Mouse (Mus musculus) CH12.LX (cell line): ENCODE data around the gene Tmbim7. TPM values are rescaled to one million over a fixed set of nuclear protein-coding genes. Genes with fewer than 3 reads are reported as not detected.
"Not testable (repeated sequence)": the region's sequence is repeated elsewhere in the genome, so short reads cannot be mapped to it uniquely, and the experiment has no call there.

Experiments
- DNase-seq: peaks from one replicate; pipeline ENCODE4 v3.0.0-alpha.2; 2013; ENCODE audit errors: extremely low read depth
- H3K27ac ChIP-seq: 2 replicates; pipeline ENCODE4 v1.5.1; 2012; ENCODE audit warnings: low read depth, mild to moderate bottlenecking, control low read depth, moderate library complexity; ENCODE audit not compliant: insufficient read depth
- H3K27me3 ChIP-seq: replicated peaks from 2 replicates; pipeline ENCODE3; 2012; ENCODE audit warnings: inconsistent platforms
- H3K36me3 ChIP-seq, 2 experiments: replicated peaks in 1 of 2; 2 replicates each; pipeline versions ENCODE3 to v1.6.1; 2012; ENCODE audit warnings: inconsistent platforms in 1 of 2, low read length in 1 of 2, mild to moderate bottlenecking in 1 of 2, mixed read lengths in 1 of 2, moderate library complexity in 1 of 2; ENCODE audit not compliant: control insufficient read depth in 1 of 2, insufficient read depth in 1 of 2
- H3K4me1 ChIP-seq, 2 experiments: 2 replicates each; pipeline ENCODE4 v1.6.1; 2012; ENCODE audit warnings: inconsistent platforms in 1 of 2, moderate library complexity in 1 of 2; ENCODE audit not compliant: insufficient read depth in 2 of 2, control insufficient read depth in 1 of 2
- H3K4me2 ChIP-seq: 2 replicates; pipeline ENCODE4 v1.6.1; 2012; ENCODE audit warnings: low read depth, mild to moderate bottlenecking, control low read depth; ENCODE audit not compliant: poor library complexity, insufficient read depth, severe bottlenecking
- H3K4me3 ChIP-seq, 3 experiments: fragments of 150-350 bp in 1 of 3; sonication (generic) in 1 of 3; replicated peaks in 1 of 3; 2 replicates each; pipeline versions ENCODE3 to v1.5.1; 2011 to 2012; ENCODE audit warnings: low read depth in 2 of 3, low read length in 2 of 3, mild to moderate bottlenecking in 2 of 3, moderate library complexity in 2 of 3, control low read depth in 1 of 3, improper control_type of control experiment in 1 of 3, inconsistent platforms in 1 of 3, mixed read lengths in 1 of 3; ENCODE audit not compliant: poor library complexity in 1 of 3
- H3K79me2 ChIP-seq: replicated peaks from 2 replicates; pipeline ENCODE4 v1.6.1; 2012; ENCODE audit warnings: mild to moderate bottlenecking, moderate library complexity; ENCODE audit not compliant: control insufficient read depth, poor library complexity, insufficient read depth, severe bottlenecking; ENCODE audit errors: extremely low read depth
- H3K9ac ChIP-seq: 2 replicates; pipeline ENCODE4 v1.6.1; 2012; ENCODE audit warnings: low read depth, mild to moderate bottlenecking, control low read depth, moderate library complexity; ENCODE audit not compliant: insufficient read depth
- H3K9me3 ChIP-seq: replicated peaks from 2 replicates; pipeline ENCODE3; 2012; ENCODE audit warnings: low read length, inconsistent platforms, mixed read lengths
- CHD2 ChIP-seq: IDR thresholded peaks from 2 replicates; pipeline ENCODE4 v1.6.1; 2011; ENCODE audit warnings: low read length, improper control_type of control experiment
- CTCF ChIP-seq, 2 experiments: IDR thresholded peaks in 1 of 2; conservative IDR thresholded peaks in 1 of 2; 2 replicates each; pipeline ENCODE4 v1.5.1; 2011 to 2012; ENCODE audit warnings: low read depth in 2 of 2, low read length in 2 of 2, improper control_type of control experiment in 1 of 2, inconsistent platforms in 1 of 2, mild to moderate bottlenecking in 1 of 2, moderate library complexity in 1 of 2
- E2F4 ChIP-seq: IDR thresholded peaks from 2 replicates; pipeline ENCODE4 v1.6.1; 2011; ENCODE audit warnings: low read depth, low read length, improper control_type of control experiment; ENCODE audit not compliant: insufficient replicate concordance
- ELF1 ChIP-seq: IDR thresholded peaks from 2 replicates; pipeline ENCODE4 v1.6.1; 2014; ENCODE audit warnings: low read depth, mild to moderate bottlenecking, inconsistent platforms, low read length, improper control_type of control experiment
- ETS1 ChIP-seq: conservative IDR thresholded peaks from 2 replicates; pipeline ENCODE4 v1.6.1; 2012; ENCODE audit warnings: low read depth, mild to moderate bottlenecking, inconsistent platforms, low read length, improper control_type of control experiment, moderate library complexity
- JUN ChIP-seq: IDR thresholded peaks from 2 replicates; pipeline ENCODE4 v1.6.1; 2011; ENCODE audit warnings: low read depth, mild to moderate bottlenecking, low read length, improper control_type of control experiment, moderate library complexity; ENCODE audit not compliant: insufficient read depth
- JUND ChIP-seq: conservative IDR thresholded peaks from 2 replicates; pipeline ENCODE4 v1.6.1; 2011; ENCODE audit warnings: low read depth, low read length, improper control_type of control experiment
- KAT2A ChIP-seq: IDR thresholded peaks from 2 replicates; pipeline ENCODE4 v1.6.1; 2012; ENCODE audit warnings: low read length, improper control_type of control experiment, inconsistent platforms; ENCODE audit not compliant: insufficient replicate concordance
- MXI1 ChIP-seq: IDR thresholded peaks from 2 replicates; pipeline ENCODE4 v1.6.1; 2011; ENCODE audit warnings: mild to moderate bottlenecking, low read depth, low read length, improper control_type of control experiment
- MYC ChIP-seq: IDR thresholded peaks from 2 replicates; pipeline ENCODE4 v1.6.1; 2011; ENCODE audit warnings: low read depth, mild to moderate bottlenecking, improper control_type of control experiment, low read length
- NELFE ChIP-seq: IDR thresholded peaks from 2 replicates; pipeline ENCODE4 v1.6.1; 2011; ENCODE audit warnings: low read depth, low read length, improper control_type of control experiment
- PAX5 ChIP-seq: IDR thresholded peaks from 2 replicates; pipeline ENCODE4 v1.6.1; 2012; ENCODE audit warnings: low read length, inconsistent platforms, mixed read lengths
- POLR2A ChIP-seq: IDR thresholded peaks from 2 replicates; pipeline ENCODE4 v1.6.1; 2011; ENCODE audit warnings: low read depth, mild to moderate bottlenecking, improper control_type of control experiment, low read length
- TCF12 ChIP-seq: IDR thresholded peaks from 2 replicates; pipeline ENCODE4 v1.6.1; 2014; ENCODE audit warnings: low read depth, mild to moderate bottlenecking, inconsistent platforms, low read length, improper control_type of control experiment
- USF2 ChIP-seq: conservative IDR thresholded peaks from 2 replicates; pipeline ENCODE4 v1.6.1; 2011; ENCODE audit warnings: low read depth, low read length, improper control_type of control experiment
- dilution Hi-C: fragments of 300-500 bp; cut with MboI; formaldehyde crosslinking; loops from 2 replicates; pipeline ENCODE4 v1.14.3; 2020; ENCODE audit warnings: low sequenced_read_pairs; ENCODE audit not compliant: extremely low pct_unique_long_range_greater_than_20kb, extremely low pct_ligation_motif_present
- in situ Hi-C: fragments of 300-500 bp; cut with MboI; formaldehyde crosslinking; loops from 3 replicates; pipeline ENCODE4 v1.14.3; 2019; ENCODE audit warnings: low sequenced_read_pairs, low pct_ligation_motif_present, low pct_unique_long_range_greater_than_20kb, mixed read lengths
- polyA plus RNA-seq: library from polyadenylated mRNA; unstranded; fragments of >175 nt; gene quantifications from 2 replicates; pipeline ENCODE4 v1.2.1, GENCODE M21; 2012; ENCODE audit warnings: low read depth; ENCODE audit not compliant: insufficient read length
- total RNA-seq, 2 experiments: library from RNA; depleted of rRNA; stranded (reverse); fragments of 300-350 nt in 1 of 2; fragments of >200 nt in 1 of 2; gene quantifications; 2 replicates each; pipeline ENCODE4 v1.2.3; 2012 to 2014

The Tmbim7 gene
- total and polyA plus RNA-seq, 3 experiments: not detected

GRCm38 (mm10) chr5:3651621-3652020, 640 bp downstream of the Tmbim7 start:
- no peak for DNase-seq
- Histone ChIP-seq H3K4me3 (no peak overlapping the region), H3K9ac (no peak overlapping the region), H3K9me3 (no peaks in the 10 kb centered on the region), H3K27ac (no peak overlapping the region), H3K36me3 (no peaks in the 10 kb centered on the region), H3K79me2 (peaks cover 1% of the 10 kb centered on the region), H3K27me3 (no peaks in the 10 kb centered on the region), H3K4me1 (peaks cover 0 to 20% of the 10 kb centered on the region in 2 experiments; a peak in 2 of 4 replicates), H3K4me2 (no peak overlapping the region)
- in situ Hi-C loops: no loop called here
- dilution Hi-C loops: no loop called here
- TF ChIP-seq CHD2 (no peak), ETS1 (no peak), JUN (no peak), CTCF (conservative IDR thresholded peaks at IDR 0.05 in 1 of 2, IDR thresholded peaks at IDR 0.05 in 1 of 2; ENCODE audit: low read depth in 2 of 2, low read length in 2 of 2) (no peak), MXI1 (no peak), PAX5 (no peak), JUND (no peak), ELF1 (no peak), USF2 (no peak), TCF12 (no peak), NELFE (no peak), E2F4 (no peak), KAT2A (no peak), MYC (no peak), POLR2A (no peak)

- in situ Hi-C loops, H3K36me3 ChIP-seq, H3K9ac ChIP-seq, DNase-seq, H3K4me3 ChIP-seq, H3K27ac ChIP-seq, H3K79me2 ChIP-seq, H3K9me3 ChIP-seq, H3K27me3 ChIP-seq, H3K4me2 ChIP-seq, dilution Hi-C loops: not testable (repeated sequence)
- H3K4me1 ChIP-seq: peaks cover 0 to 20% of the 10 kb centered on the region in 2 experiments; a peak in 2 of 4 replicates
Observed at GRCm38 (mm10) chr5:3652903-3653575, 2.1 kb downstream of the Tmbim7 start.
